Mouse (Mus musculus): ENCODE measurements around the gene Hist1h3a. TPM values are rescaled to one million over a fixed set of nuclear protein-coding genes. Genes with fewer than 3 reads are reported as not detected.

Hist1h3a gene
- 546 and 576 TPM in 2 replicates for total RNA-seq (2023)

DNA sequence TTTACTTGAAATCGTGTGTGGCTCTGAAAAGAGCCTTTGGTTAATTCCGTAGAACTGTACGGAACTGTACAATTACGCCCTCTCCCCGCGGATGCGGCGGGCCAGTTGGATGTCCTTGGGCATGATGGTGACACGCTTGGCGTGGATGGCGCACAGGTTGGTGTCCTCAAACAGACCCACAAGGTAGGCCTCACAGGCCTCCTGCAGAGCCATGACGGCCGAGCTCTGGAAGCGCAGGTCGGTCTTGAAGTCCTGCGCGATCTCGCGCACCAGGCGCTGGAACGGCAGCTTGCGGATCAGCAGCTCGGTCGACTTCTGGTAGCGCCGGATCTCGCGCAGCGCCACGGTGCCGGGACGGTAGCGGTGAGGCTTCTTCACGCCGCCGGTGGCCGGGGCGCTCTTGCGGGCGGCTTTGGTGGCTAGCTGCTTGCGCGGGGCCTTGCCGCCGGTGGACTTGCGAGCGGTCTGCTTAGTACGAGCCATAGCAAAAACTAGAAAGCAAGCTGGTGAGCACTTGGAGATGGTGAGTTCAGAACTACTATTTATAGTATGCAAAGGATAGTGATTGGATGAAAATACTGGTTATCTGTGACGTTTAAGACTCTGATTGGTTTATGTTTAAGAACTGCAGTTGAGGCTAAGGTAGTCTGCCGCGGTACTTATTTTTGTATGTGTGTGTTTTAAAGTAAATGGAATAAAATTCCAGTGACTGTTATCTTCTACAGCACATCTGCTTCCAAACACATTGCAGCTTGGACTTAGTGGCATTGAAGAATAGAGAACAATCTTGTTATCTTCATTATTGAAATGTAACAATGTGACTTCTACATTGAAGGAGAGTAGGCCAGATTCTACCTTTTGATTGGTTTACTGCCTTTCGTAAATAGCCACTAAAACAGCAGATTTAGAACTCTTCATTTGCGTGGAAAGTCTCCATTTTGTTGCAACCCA lies at the start of gene Hist1h3a:
Gene Hist1h3a (minus strand): TSS at position 516 of the 951 bp plus-strand sequence.

DNA sequence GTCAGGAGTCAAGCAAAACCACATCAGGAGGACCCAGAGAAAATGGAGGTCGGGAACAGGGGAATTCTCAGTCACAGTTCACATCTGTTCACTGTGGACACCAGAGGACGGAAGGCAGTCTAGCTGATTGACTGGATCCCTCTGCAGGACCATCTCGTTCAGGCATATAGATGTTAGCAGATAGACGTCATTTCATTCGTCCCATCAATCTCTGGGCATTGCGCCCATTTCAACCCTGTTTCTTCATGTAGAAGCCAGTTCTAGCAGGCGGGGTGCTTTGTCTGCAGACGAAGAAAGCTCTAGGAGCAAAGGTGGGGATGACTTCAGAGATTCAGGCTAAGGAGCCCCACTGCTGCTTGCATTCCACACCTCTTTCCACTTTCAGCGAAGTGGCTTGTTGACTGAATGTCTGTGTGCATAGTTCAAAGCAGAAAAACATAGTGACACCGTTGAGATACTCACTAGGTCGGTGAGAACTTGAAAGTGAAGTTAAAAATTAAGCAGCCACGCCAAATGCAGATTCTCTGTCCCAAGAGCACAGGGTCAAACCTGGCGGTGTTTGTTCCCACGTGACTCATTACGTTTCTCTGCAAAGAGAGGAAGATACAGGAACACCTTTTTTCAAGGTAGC lies 44.4 kb upstream of the Hist1h3a start, which contains the start of gene Slc17a2:
Gene Slc17a2 (plus strand): TSS at position 572 of the 631 bp plus-strand sequence.

DNA sequence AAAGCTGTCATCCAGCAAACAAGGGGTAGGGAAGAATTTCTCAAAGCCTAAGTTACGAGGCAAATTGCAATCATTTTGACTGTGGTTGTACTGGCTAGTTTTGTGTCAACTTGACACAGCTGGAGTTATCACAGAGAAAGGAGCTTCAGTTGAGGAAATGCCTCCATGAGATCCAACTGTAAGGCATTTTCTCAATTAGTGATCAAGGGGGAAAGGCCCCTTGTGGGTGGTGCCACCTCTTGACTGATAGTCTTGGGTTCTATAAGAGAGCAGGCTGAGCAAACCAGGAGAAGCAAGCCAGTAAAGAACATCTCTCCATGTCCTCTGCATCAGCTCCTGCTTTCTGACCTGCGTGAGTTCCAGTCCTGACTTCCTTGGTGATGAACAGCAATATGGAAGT lies 7.4 kb upstream of the Hist1h3a start, which contains the start of gene Trim38:
Gene Trim38 (plus strand): TSS at position 301 of the 400 bp plus-strand sequence.

DNA sequence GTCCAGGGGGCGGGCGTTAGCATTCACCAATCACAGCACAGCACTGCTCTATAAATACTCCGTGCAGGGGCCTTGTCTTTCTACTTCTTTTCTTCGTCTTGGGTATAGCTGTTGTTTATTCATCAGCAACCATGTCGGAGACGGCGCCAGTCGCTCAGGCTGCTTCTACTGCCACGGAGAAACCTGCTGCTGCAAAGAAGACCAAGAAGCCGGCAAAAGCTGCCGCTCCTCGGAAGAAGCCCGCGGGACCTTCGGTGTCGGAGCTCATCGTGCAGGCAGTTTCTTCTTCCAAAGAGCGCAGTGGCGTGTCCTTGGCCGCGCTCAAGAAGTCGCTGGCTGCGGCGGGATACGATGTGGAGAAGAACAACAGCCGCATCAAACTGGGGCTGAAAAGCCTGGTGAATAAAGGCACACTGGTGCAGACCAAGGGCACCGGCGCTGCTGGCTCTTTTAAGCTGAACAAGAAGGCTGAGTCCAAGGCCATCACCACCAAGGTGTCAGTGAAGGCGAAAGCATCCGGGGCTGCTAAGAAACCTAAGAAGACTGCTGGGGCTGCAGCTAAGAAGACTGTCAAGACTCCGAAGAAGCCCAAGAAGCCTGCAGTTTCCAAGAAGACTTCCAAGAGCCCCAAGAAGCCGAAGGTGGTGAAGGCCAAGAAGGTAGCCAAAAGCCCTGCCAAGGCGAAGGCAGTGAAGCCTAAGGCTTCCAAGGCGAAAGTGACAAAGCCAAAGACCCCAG lies 1.6 kb upstream of the Hist1h3a start, which contains the start of gene Hist1h1a:
Gene Hist1h1a (plus strand): TSS at position 81 of the 738 bp plus-strand sequence.

DNA sequence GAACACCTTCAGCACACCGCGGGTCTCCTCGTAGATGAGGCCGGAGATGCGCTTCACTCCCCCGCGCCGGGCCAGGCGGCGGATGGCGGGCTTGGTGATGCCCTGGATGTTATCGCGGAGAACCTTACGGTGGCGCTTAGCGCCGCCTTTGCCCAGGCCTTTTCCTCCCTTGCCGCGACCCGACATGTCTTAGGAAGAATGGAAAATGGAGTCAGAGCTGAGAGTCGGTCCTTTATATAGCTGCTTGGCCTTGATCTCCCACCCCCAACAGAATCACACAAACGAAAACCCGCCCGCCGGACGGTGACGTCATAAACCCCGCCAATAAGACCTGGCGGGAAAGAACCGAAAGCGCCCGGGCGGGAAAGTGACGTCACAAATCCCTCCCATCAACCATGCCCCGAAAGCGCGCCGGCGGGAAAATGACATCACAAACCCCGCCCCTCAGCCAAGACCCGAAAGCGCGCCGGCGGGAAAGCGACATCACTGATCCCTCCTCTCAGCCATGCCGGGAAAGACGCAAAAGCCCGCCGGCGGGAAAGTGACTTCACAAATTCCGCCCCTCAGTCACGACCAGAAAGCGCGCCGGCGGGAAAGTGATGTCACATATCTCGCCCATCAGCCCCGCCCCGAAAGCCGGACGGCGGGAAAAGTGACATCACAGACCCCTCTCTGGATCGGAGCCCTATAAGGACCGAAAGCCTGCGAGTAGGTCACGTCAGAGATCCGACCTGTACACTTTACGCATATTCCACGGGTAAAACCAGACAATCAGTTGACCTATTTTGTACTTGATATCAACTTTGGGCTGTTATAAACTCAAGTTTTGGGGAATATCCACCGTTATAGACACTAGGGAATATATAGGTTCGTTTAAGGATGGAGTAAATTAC lies 968 bp downstream of the Hist1h3a start, which contains the start of gene Hist1h4a:
Gene Hist1h4a (minus strand): TSS at position 259 of the 893 bp plus-strand sequence.

DNA sequence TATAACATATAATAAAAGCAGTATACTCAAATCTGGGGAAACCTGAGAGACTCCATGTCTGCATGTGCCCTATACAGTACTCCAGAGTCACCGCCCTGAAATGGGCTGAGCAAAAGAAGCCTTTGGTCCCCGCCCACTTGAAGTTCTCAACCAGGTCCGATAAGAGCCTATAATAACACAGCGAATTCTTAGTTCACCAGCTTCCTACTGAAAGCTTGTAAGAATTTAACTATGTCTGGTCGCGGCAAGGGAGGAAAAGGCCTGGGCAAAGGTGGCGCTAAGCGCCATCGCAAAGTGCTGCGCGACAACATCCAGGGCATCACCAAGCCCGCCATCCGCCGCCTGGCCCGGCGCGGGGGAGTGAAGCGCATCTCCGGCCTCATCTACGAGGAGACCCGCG lies 5.4 kb downstream of the Hist1h3a start, which contains the start of gene Hist1h4b:
Gene Hist1h4b (plus strand): TSS at position 224 of the 400 bp plus-strand sequence.

DNA sequence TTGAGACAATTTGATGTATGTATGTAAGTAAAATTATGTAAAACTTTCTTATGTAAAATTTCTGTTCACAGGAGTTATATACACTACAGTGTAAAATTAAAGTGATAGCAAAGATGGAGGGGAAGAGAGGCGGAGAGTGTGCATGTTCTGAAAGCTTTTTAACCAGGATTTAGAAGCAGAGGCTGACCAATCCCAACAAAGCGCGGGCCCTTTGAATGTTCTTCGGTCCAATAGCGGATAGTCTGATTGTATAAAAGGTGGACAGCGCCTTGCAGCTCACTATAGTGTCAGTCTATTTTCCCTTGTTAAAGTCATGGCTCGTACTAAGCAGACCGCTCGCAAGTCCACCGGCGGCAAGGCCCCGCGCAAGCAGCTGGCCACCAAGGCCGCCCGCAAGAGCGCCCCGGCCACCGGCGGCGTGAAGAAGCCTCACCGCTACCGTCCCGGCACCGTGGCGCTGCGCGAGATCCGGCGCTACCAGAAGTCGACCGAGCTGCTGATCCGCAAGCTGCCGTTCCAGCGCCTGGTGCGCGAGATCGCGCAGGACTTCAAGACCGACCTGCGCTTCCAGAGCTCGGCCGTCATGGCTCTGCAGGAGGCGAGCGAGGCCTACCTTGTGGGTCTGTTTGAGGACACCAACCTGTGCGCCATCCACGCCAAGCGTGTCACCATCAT lies 10.0 kb downstream of the Hist1h3a start, which contains the start of gene Hist1h3b:
Gene Hist1h3b (plus strand): TSS at position 201 of the 675 bp plus-strand sequence.

DNA sequence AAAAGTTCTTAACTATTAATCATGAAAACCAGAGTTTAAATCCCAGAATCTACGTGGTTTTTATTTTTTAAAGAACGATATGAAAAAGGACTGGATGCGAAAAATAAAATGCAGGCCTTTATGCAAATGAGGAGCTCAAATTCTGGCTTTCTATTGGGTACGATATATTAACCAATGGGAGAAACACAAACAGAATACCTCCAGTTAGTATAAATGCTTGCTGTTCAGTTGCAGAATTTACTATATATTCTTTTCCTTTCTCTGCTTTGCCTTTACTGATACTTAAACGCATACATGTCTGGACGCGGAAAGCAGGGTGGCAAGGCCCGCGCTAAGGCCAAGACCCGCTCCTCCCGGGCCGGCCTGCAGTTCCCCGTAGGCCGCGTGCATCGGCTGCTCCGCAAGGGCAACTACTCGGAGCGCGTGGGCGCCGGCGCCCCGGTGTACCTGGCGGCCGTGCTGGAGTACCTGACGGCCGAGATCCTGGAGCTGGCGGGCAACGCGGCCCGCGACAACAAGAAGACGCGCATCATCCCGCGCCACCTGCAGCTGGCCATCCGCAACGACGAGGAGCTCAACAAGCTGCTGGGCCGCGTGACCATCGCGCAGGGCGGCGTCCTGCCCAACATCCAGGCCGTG lies 11.2 kb downstream of the Hist1h3a start, which contains the start of gene Hist1h2ab:
Gene Hist1h2ab (plus strand): TSS at position 288 of the 639 bp plus-strand sequence.

DNA sequence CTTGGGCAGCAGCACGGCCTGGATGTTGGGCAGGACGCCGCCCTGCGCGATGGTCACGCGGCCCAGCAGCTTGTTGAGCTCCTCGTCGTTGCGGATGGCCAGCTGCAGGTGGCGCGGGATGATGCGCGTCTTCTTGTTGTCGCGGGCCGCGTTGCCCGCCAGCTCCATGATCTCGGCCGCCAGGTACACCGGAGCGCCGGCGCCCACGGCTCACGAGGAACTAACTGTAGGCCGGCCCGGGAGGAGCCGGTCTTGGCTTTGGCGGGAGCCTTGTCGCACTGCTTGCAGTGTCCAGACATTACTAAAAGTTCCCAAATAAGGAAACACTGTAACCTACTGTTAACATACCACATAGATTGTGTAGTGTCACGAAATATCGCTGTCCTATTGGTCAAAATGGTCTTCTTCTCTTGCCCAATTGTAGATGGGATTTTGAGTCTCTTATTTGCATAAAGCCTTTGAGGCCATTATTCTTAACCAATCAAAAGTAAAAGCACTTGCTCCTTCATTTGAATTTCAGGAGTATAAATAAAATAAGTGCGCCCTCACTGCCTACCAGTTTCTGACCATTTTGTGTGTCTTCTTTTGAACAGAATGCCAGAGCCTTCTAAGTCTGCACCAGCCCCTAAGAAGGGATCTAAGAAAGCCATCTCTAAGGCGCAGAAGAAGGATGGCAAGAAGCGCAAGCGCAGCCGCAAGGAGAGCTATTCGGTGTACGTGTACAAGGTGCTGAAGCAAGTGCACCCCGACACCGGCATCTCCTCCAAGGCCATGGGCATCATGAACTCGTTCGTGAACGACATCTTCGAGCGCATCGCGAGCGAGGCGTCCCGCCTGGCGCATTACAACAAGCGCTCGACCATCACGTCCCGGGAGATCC lies 15.7 kb downstream of the Hist1h3a start, which contains the start of gene Hist1h2bb:
Gene Hist1h2bb (plus strand): TSS at position 534 of the 880 bp plus-strand sequence.

DNA sequence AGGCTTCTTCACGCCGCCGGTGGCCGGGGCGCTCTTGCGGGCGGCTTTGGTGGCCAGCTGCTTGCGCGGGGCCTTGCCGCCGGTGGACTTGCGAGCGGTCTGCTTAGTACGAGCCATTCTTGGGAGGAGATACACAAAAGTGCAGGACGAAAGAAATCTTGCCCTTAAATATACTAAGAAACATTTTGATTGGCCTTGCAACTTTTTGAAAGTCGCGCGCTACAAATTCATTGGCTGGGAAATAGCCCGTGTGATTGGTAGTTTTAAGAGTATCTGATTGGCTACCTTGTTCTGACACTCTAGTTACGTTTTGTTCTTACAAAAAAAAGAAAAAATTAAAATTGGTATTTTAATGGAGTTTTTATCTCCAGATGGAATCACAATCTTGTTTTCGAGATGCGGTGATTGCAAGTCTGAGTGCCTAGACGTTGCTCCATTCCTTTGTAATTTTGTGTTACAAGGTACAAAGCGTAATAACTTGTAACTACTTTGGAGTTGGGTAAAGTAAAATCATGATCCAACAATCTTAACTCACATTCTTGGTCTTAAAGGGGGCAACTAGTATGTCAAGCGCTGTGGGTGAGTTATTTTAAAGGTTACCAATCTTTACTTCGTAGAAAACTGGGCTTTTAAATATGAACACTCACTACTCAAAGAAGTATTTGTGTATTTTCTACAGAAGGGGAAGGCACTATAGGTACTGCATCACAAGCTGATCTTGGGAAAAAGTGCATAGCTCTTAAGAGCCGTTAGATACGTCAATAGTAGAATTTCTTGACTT lies 16.6 kb downstream of the Hist1h3a start, which contains the start of gene Hist1h3c:
Gene Hist1h3c (minus strand): TSS at position 222 of the 781 bp plus-strand sequence.

DNA sequence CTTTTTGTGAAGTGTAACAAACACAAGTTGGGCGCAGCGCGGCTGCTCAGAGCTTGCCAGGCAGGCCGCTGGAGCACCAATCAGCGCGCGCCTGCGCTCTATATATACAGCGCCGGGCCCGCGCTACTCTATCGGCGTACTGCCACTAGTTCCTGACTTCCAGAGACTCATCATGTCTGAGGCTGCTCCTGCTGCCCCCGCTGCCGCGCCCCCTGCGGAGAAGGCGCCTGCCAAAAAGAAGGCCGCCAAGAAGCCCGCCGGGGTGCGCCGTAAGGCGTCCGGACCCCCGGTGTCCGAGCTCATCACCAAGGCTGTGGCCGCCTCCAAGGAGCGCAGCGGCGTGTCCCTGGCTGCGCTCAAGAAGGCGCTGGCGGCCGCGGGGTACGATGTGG lies 23.5 kb downstream of the Hist1h3a start, which contains the start of gene Hist1h1c:
Gene Hist1h1c (plus strand): TSS at position 132 of the 392 bp plus-strand sequence.

Other genes with a start within 250 kb of the Hist1h3a start
- 492 and 1,085 TPM in 2 replicates for gene Hist1h4h, start 231.3 kb downstream of the Hist1h3a start, total RNA-seq (2023)
- gene Hist1h2af, start 228.5 kb downstream of the Hist1h3a start, total RNA-seq (2023), result 675 and 802 TPM in 2 replicates
- gene Hist1h3g, start 227.0 kb downstream of the Hist1h3a start, total RNA-seq (2023), result 96.3 and 179 TPM in 2 replicates
- gene Hist1h2bh, start 219.0 kb downstream of the Hist1h3a start, total RNA-seq (2023), result 54.8 and 79.6 TPM in 2 replicates
- gene Hist1h3f, start 218.3 kb downstream of the Hist1h3a start, total RNA-seq (2023), result 164 and 316 TPM in 2 replicates
- gene Hist1h4f, start 210.7 kb downstream of the Hist1h3a start, total RNA-seq (2023), result 1,320 and 1,633 TPM in 2 replicates
- gene Hist1h1d, start 209.1 kb downstream of the Hist1h3a start, total RNA-seq (2023), result 65.0 and 74.8 TPM in 2 replicates
- gene Hist1h3e, start 200.0 kb downstream of the Hist1h3a start, total RNA-seq (2023), result 389 and 653 TPM in 2 replicates
- gene Hist1h2ae, start 191.2 kb downstream of the Hist1h3a start, total RNA-seq (2023), result 112 and 128 TPM in 2 replicates
- gene Hist1h2bg, start 191.0 kb downstream of the Hist1h3a start, total RNA-seq (2023), result 877 and 1,185 TPM in 2 replicates
- 501 and 811 TPM in 2 replicates for gene Hist1h2bf, start 188.2 kb downstream of the Hist1h3a start, total RNA-seq (2023)
- gene Hist1h2ad, start 188.0 kb downstream of the Hist1h3a start, total RNA-seq (2023), result 41.5 and 76.0 TPM in 2 replicates
- 49.0 and 98.9 TPM in 2 replicates for gene Hist1h3d, start 186.6 kb downstream of the Hist1h3a start, total RNA-seq (2023)
- gene Hist1h4d, start 180.8 kb downstream of the Hist1h3a start, total RNA-seq (2023), result 447 and 512 TPM in 2 replicates
- gene Hist1h2be, start 141.3 kb downstream of the Hist1h3a start, total RNA-seq (2023), result 59.1 and 80.7 TPM in 2 replicates
- gene Hist1h1e, start 139.8 kb downstream of the Hist1h3a start, total RNA-seq (2023), result 628 and 671 TPM in 2 replicates
- gene Hist1h2ac, start 78.4 kb downstream of the Hist1h3a start, total RNA-seq (2023), result 21.4 and 34.7 TPM in 2 replicates
- gene Hist1h2bc, start 78.2 kb downstream of the Hist1h3a start, total RNA-seq (2023), result 85.6 and 87.8 TPM in 2 replicates
- gene Hist1h1t, start 66.6 kb downstream of the Hist1h3a start, total RNA-seq (2023), result 0.75 TPM in 1 of 2 replicates, not detected in the other
- gene Hist1h4c, start 63.9 kb downstream of the Hist1h3a start, total RNA-seq (2023), result 147 and 286 TPM in 2 replicates
- gene Hfe, start 51.5 kb downstream of the Hist1h3a start, total RNA-seq (2023), result 2.0 and 2.2 TPM in 2 replicates
- gene Hist1h1c, start 23.6 kb downstream of the Hist1h3a start, total RNA-seq (2023), result 1,418 and 1,573 TPM in 2 replicates
- gene Hist1h3c, start 16.8 kb downstream of the Hist1h3a start, total RNA-seq (2023), result 379 and 485 TPM in 2 replicates
- 566 and 573 TPM in 2 replicates for gene Hist1h2bb, start 15.7 kb downstream of the Hist1h3a start, total RNA-seq (2023)
- 470 and 881 TPM in 2 replicates for gene Hist1h2ab, start 11.3 kb downstream of the Hist1h3a start, total RNA-seq (2023)
- 584 and 951 TPM in 2 replicates for gene Hist1h3b, start 10.1 kb downstream of the Hist1h3a start, total RNA-seq (2023)
- 196 and 310 TPM in 2 replicates for gene Hist1h4b, start 5.4 kb downstream of the Hist1h3a start, total RNA-seq (2023)
- 278 and 356 TPM in 2 replicates for gene Hist1h4a, start 1.2 kb downstream of the Hist1h3a start, total RNA-seq (2023)
- gene Hist1h1a, start 1.3 kb upstream of the Hist1h3a start, total RNA-seq (2023), result 193 and 241 TPM in 2 replicates
- gene Trim38, start 7.5 kb upstream of the Hist1h3a start, total RNA-seq (2023), result not detected in 2 replicates
- not detected in 2 replicates for gene Slc17a2, start 44.6 kb upstream of the Hist1h3a start, total RNA-seq (2023)
- not detected in 2 replicates for gene Slc17a3, start 77.0 kb upstream of the Hist1h3a start, total RNA-seq (2023)
- not detected in 2 replicates for gene Slc17a1, start 105.4 kb upstream of the Hist1h3a start, total RNA-seq (2023)
- not detected in 2 replicates for gene Slc17a4, start 152.6 kb upstream of the Hist1h3a start, total RNA-seq (2023)
- not detected in 2 replicates for gene Hist1h2ba, start 171.8 kb upstream of the Hist1h3a start, total RNA-seq (2023)
- gene Hist1h2aa, start 172.1 kb upstream of the Hist1h3a start, total RNA-seq (2023), result not detected in 2 replicates
- not detected in 2 replicates for gene Scgn, start 228.8 kb upstream of the Hist1h3a start, total RNA-seq (2023)